Mouse (Mus musculus): ENCODE data around the gene Opn4. TPM values are rescaled to one million over a fixed set of nuclear protein-coding genes. Genes with fewer than 3 reads are reported as not detected.

The Opn4 gene
- total RNA-seq (2021) = not detected

GRCm38 (mm10) chr14:34599941-34600340 is at the start of gene Opn4:
Gene Opn4 (minus strand): TSS chr14:34600142.
- DNase-seq (ENCODE audit: extremely low spot score in 1 of 2, low spot score in 1 of 2) = no peak

GRCm38 (mm10) chr14:34647870-34648475 is 48.0 kb upstream of the Opn4 start:
- DNase-seq (ENCODE audit: extremely low spot score in 1 of 2, low spot score in 1 of 2) = no peak

GRCm38 (mm10) chr14:34644140-34644539 is 44.2 kb upstream of the Opn4 start:
- DNase-seq (ENCODE audit: extremely low spot score in 1 of 2, low spot score in 1 of 2) = no peak

GRCm38 (mm10) chr14:34635721-34636120 is 35.8 kb upstream of the Opn4 start:
- DNase-seq (ENCODE audit: extremely low spot score in 1 of 2, low spot score in 1 of 2) = no peak

GRCm38 (mm10) chr14:34635192-34635591 is 35.2 kb upstream of the Opn4 start:
- DNase-seq (ENCODE audit: extremely low spot score in 1 of 2, low spot score in 1 of 2) = no peak

GRCm38 (mm10) chr14:34632722-34633448 is 32.9 kb upstream of the Opn4 start:
- no peak for DNase-seq (ENCODE audit: extremely low spot score in 1 of 2, low spot score in 1 of 2)

- no peak for DNase-seq (ENCODE audit: extremely low spot score in 1 of 2, low spot score in 1 of 2)
These were observed 26.9 kb upstream of the Opn4 start for GRCm38 (mm10) chr14:34626824-34627223.

GRCm38 (mm10) chr14:34623531-34624210 is 23.7 kb upstream of the Opn4 start:
- no peak for DNase-seq (ENCODE audit: extremely low spot score in 1 of 2, low spot score in 1 of 2)

GRCm38 (mm10) chr14:34623074-34623473 is 23.1 kb upstream of the Opn4 start:
- no peak for DNase-seq (ENCODE audit: extremely low spot score in 1 of 2, low spot score in 1 of 2)

GRCm38 (mm10) chr14:34620611-34621376 is 20.9 kb upstream of the Opn4 start:
- DNase-seq (ENCODE audit: extremely low spot score in 1 of 2, low spot score in 1 of 2) = peak in 1 of 2 experiments; percentile 41

- no peak for DNase-seq (ENCODE audit: extremely low spot score in 1 of 2, low spot score in 1 of 2)
These were observed 18.9 kb upstream of the Opn4 start for GRCm38 (mm10) chr14:34618808-34619207.

- DNase-seq (ENCODE audit: extremely low spot score in 1 of 2, low spot score in 1 of 2) = peak; percentile 78 to 87
These were observed 16.9 kb upstream of the Opn4 start for GRCm38 (mm10) chr14:34616821-34617220.

- DNase-seq (ENCODE audit: extremely low spot score in 1 of 2, low spot score in 1 of 2) = no peak
These were observed 15.7 kb upstream of the Opn4 start for GRCm38 (mm10) chr14:34615625-34616024.

- no peak for DNase-seq (ENCODE audit: extremely low spot score in 1 of 2, low spot score in 1 of 2)
These were observed 15.1 kb upstream of the Opn4 start for GRCm38 (mm10) chr14:34615082-34615481.

- no peak for DNase-seq (ENCODE audit: extremely low spot score in 1 of 2, low spot score in 1 of 2)
These were observed 14.6 kb upstream of the Opn4 start for GRCm38 (mm10) chr14:34614551-34614950.

GRCm38 (mm10) chr14:34613523-34613922 is 13.6 kb upstream of the Opn4 start:
- DNase-seq (ENCODE audit: extremely low spot score in 1 of 2, low spot score in 1 of 2) = no peak

GRCm38 (mm10) chr14:34612222-34612621 is 12.3 kb upstream of the Opn4 start:
- no peak for DNase-seq (ENCODE audit: extremely low spot score in 1 of 2, low spot score in 1 of 2)

GRCm38 (mm10) chr14:34611591-34611990 is 11.6 kb upstream of the Opn4 start:
- DNase-seq (ENCODE audit: extremely low spot score in 1 of 2, low spot score in 1 of 2) = no peak

- DNase-seq (ENCODE audit: extremely low spot score in 1 of 2, low spot score in 1 of 2) = no peak
These were observed 2.0 kb upstream of the Opn4 start for GRCm38 (mm10) chr14:34601910-34602309.

GRCm38 (mm10) chr14:34595596-34596255 is 4.2 kb downstream of the Opn4 start:
- no peak for DNase-seq (ENCODE audit: extremely low spot score in 1 of 2, low spot score in 1 of 2)
